Mouse (Mus musculus): ENCODE results near the gene Rps11.
"Not testable (repeated sequence)": the region's sequence is repeated elsewhere in the genome, so short reads cannot be mapped to it uniquely, and the experiment has no call there.

The Rps11 gene

GRCm38 (mm10) chr7:45154096-45154992 lies 30.1 kb upstream of the Rps11 start, which contains the start of the genes Pih1d1 and Aldh16a1:
Gene Pih1d1 (plus strand): TSS chr7:45154303.
Gene Aldh16a1 (minus strand): TSS chr7:45154584.
- DNase-seq, result peak; percentile 97

GRCm38 (mm10) chr7:45153586-45153985 lies 29.3 kb upstream of the Rps11 start:
- DNase-seq, result no peak

- DNase-seq, result not testable (repeated sequence)
These were observed 28.8 kb upstream of the Rps11 start for GRCm38 (mm10) chr7:45153052-45153451.

- DNase-seq, result peak; percentile 59
These were observed 27.1 kb upstream of the Rps11 start for GRCm38 (mm10) chr7:45151303-45151702.

- no peak for DNase-seq
These were observed 26.1 kb upstream of the Rps11 start for GRCm38 (mm10) chr7:45150321-45150720.

- DNase-seq, result no peak
These were observed 25.3 kb upstream of the Rps11 start for GRCm38 (mm10) chr7:45149545-45149944.

GRCm38 (mm10) chr7:45148534-45149098 lies 24.4 kb upstream of the Rps11 start:
- DNase-seq, result no peak

- DNase-seq, result peak; percentile 66
These were observed 23.7 kb upstream of the Rps11 start for GRCm38 (mm10) chr7:45147899-45148298.

GRCm38 (mm10) chr7:45147267-45147666 lies 23.0 kb upstream of the Rps11 start:
- peak; percentile 62 for DNase-seq

GRCm38 (mm10) chr7:45145460-45145859 lies 21.2 kb upstream of the Rps11 start:
- no peak for DNase-seq

- DNase-seq, result no peak
These were observed 20.3 kb upstream of the Rps11 start for GRCm38 (mm10) chr7:45144368-45145174.

- no peak for DNase-seq
These were observed 17.7 kb upstream of the Rps11 start for GRCm38 (mm10) chr7:45141914-45142313.

GRCm38 (mm10) chr7:45141319-45141718 lies 17.1 kb upstream of the Rps11 start:
- no peak for DNase-seq

GRCm38 (mm10) chr7:45139904-45140723 lies 15.9 kb upstream of the Rps11 start:
- no peak for DNase-seq

GRCm38 (mm10) chr7:45138403-45138802 lies 14.2 kb upstream of the Rps11 start:
- DNase-seq, result no peak

- no peak for DNase-seq
These were observed 13.2 kb upstream of the Rps11 start for GRCm38 (mm10) chr7:45137171-45138006.

GRCm38 (mm10) chr7:45135993-45136567 lies 11.8 kb upstream of the Rps11 start, which contains the start of the genes Gm45713 and Flt3l:
Gene Gm45713 (minus strand): TSS chr7:45136231.
Gene Flt3l (minus strand): TSS chr7:45136432.
- peak; percentile 89 for DNase-seq

- no peak for DNase-seq
These were observed 11.1 kb upstream of the Rps11 start for GRCm38 (mm10) chr7:45135370-45135769.

GRCm38 (mm10) chr7:45134544-45135026 lies 10.3 kb upstream of the Rps11 start:
- DNase-seq, result no peak

- no peak for DNase-seq
These were observed 9.4 kb upstream of the Rps11 start for GRCm38 (mm10) chr7:45133446-45134159.
